Mouse (Mus musculus) C2C12 (cell line): ENCODE data around the gene Trim46.

Source experiments
- CTCF ChIP-seq: IDR thresholded peaks from one replicate; pipeline ENCODE4 v1.5.1; 2011; ENCODE audit not compliant: control insufficient read depth, insufficient read depth, insufficient read length
- FOSL1 ChIP-seq: IDR thresholded peaks from one replicate; pipeline ENCODE4 v1.8.0; 2011; ENCODE audit warnings: mild to moderate bottlenecking, low read length; ENCODE audit not compliant: poor library complexity, insufficient read depth, severe bottlenecking

- TF ChIP-seq CTCF (no peak), FOSL1 (no peak)
These were observed 13.5 kb downstream of the Trim46 start for GRCm38 (mm10) chr3:89232614-89233013.
